Mouse (Mus musculus) gonadal fat pad, adult 2 months (tissue): Measurements from ENCODE around the gene Tubgcp6. TPM values are rescaled to one million over a fixed set of nuclear protein-coding genes. Genes with fewer than 3 reads are reported as not detected.

Experiments used
- DNase-seq: peaks from one replicate; pipeline ENCODE4 v3.0.0-alpha.2; 2012; ENCODE audit warnings: low read depth
- polyA plus RNA-seq: library from polyadenylated mRNA; depleted of rRNA; stranded (reverse); fragments of >200 nt; gene quantifications from 2 replicates; pipeline ENCODE4 v1.2.3, GENCODE M21; 2012

Gene Tubgcp6
- polyA plus RNA-seq, 1 experiment = 71.9 TPM

- no peak for DNase-seq
Observed at GRCm38 (mm10) chr15:89103921-89104320, 19.0 kb downstream of the Tubgcp6 start.

GRCm38 (mm10) chr15:89102646-89103045, 20.3 kb downstream of the Tubgcp6 start:
- no peak for DNase-seq

- no peak for DNase-seq
Observed at GRCm38 (mm10) chr15:89100823-89101222, 22.1 kb downstream of the Tubgcp6 start.

- no peak for DNase-seq
Observed at GRCm38 (mm10) chr15:89098616-89099015, 24.3 kb downstream of the Tubgcp6 start.

GRCm38 (mm10) chr15:89097450-89097849, 25.5 kb downstream of the Tubgcp6 start:
- DNase-seq = no peak

- no peak for DNase-seq
Observed at GRCm38 (mm10) chr15:89092181-89092580, 30.7 kb downstream of the Tubgcp6 start.

- DNase-seq = no peak
Observed at GRCm38 (mm10) chr15:89090662-89091061, 32.2 kb downstream of the Tubgcp6 start.

GRCm38 (mm10) chr15:89089248-89090051, 33.5 kb downstream of the Tubgcp6 start:
- no peak for DNase-seq

GRCm38 (mm10) chr15:89088607-89089247, 34.2 kb downstream of the Tubgcp6 start, which contains the start of gene Selenoo:
Selenoo (plus strand) TSS chr15:89089084.
- no peak for DNase-seq

- no peak for DNase-seq
Observed at GRCm38 (mm10) chr15:89084826-89085225, 38.1 kb downstream of the Tubgcp6 start.

GRCm38 (mm10) chr15:89083906-89084305, 39.0 kb downstream of the Tubgcp6 start:
- DNase-seq = no peak

GRCm38 (mm10) chr15:89078208-89078836, 44.6 kb downstream of the Tubgcp6 start:
- DNase-seq = no peak

GRCm38 (mm10) chr15:89076156-89076731, 46.7 kb downstream of the Tubgcp6 start:
- DNase-seq = no peak

- DNase-seq = no peak
Observed at GRCm38 (mm10) chr15:89075478-89076147, 47.3 kb downstream of the Tubgcp6 start.

GRCm38 (mm10) chr15:89074613-89075477, 48.1 kb downstream of the Tubgcp6 start, which contains the start of gene Trabd:
Trabd (plus strand) TSS chr15:89075124.
- DNase-seq = no peak

GRCm38 (mm10) chr15:89073993-89074603, 48.8 kb downstream of the Tubgcp6 start:
- DNase-seq = no peak

GRCm38 (mm10) chr15:89070606-89071005, 52.3 kb downstream of the Tubgcp6 start:
- DNase-seq = no peak

GRCm38 (mm10) chr15:89069336-89069840, 53.5 kb downstream of the Tubgcp6 start:
- DNase-seq = no peak

GRCm38 (mm10) chr15:89068226-89068625, 54.7 kb downstream of the Tubgcp6 start:
- no peak for DNase-seq

GRCm38 (mm10) chr15:89067609-89068008, 55.3 kb downstream of the Tubgcp6 start:
- no peak for DNase-seq
